Mouse (Mus musculus) G1E (cell line): Measurements from ENCODE around the gene Tmem88. TPM values are rescaled to one million over a fixed set of nuclear protein-coding genes. Genes with fewer than 3 reads are reported as not detected.

Source experiments
- ATAC-seq: 2 replicates; pipeline ENCODE4 v1.8.0; 2016; ENCODE audit warnings: mild to moderate bottlenecking; ENCODE audit not compliant: insufficient number of reproducible peaks, poor library complexity, low FRiP score, severe bottlenecking; ENCODE audit errors: extremely low read depth
- DNase-seq: peaks from one replicate; pipeline ENCODE4 v3.0.0; 2012; ENCODE audit warnings: low spot score
- H3K27me3 ChIP-seq: 2 replicates; pipeline ENCODE4 v1.6.1; 2012; ENCODE audit warnings: mild to moderate bottlenecking, low read length, inconsistent platforms; ENCODE audit not compliant: insufficient read depth
- H3K36me3 ChIP-seq: replicated peaks from 2 replicates; pipeline ENCODE3; 2012; ENCODE audit warnings: mild to moderate bottlenecking, inconsistent platforms
- H3K4me1 ChIP-seq: 2 replicates; pipeline ENCODE4 v1.6.1; 2012; ENCODE audit warnings: low read depth, low read length, inconsistent platforms, mixed read lengths; ENCODE audit not compliant: insufficient read depth
- H3K4me3 ChIP-seq: 2 replicates; pipeline ENCODE4 v1.5.1; 2012; ENCODE audit warnings: low read depth, mild to moderate bottlenecking, inconsistent platforms, low read length, moderate library complexity, mixed read lengths
- H3K9me3 ChIP-seq: replicated peaks from 2 replicates; pipeline ENCODE4 v1.6.1; 2012; ENCODE audit warnings: inconsistent platforms
- CTCF ChIP-seq: IDR thresholded peaks from 2 replicates; pipeline ENCODE4 v1.5.1; 2012; ENCODE audit warnings: low read depth, low read length, inconsistent platforms, mixed read lengths
- GATA1 ChIP-seq: IDR thresholded peaks from 2 replicates; pipeline ENCODE4 v1.6.1; 2012; ENCODE audit warnings: borderline replicate concordance, low read length, inconsistent platforms, mixed read lengths
- GATA2 ChIP-seq: IDR thresholded peaks from 2 replicates; pipeline ENCODE4 v1.6.1; 2012; ENCODE audit warnings: low read depth, low read length, inconsistent platforms, borderline replicate concordance
- POLR2AphosphoS5 ChIP-seq: IDR thresholded peaks from 2 replicates; pipeline ENCODE4 v1.6.1; 2012; ENCODE audit warnings: low read depth, low read length, inconsistent platforms; ENCODE audit not compliant: insufficient replicate concordance
- TAL1 ChIP-seq: conservative IDR thresholded peaks from 2 replicates; pipeline ENCODE4 v1.6.1; 2012; ENCODE audit warnings: low read depth, low read length, inconsistent platforms, mixed read lengths
- polyA plus RNA-seq: library from polyadenylated mRNA; stranded (reverse); fragments of >175 nt; gene quantifications from 2 replicates; pipeline ENCODE4 v1.2.3, GENCODE M21; 2012
- total RNA-seq, 2 experiments: library from RNA; stranded (forward) in 1 of 2; stranded (reverse) in 1 of 2; fragments of 200-1000 nt in 1 of 2; fragments of >200 nt in 1 of 2; fragmentation: Nextera tagmentation in 1 of 2; gene quantifications; 2 replicates each; pipeline ENCODE4 v1.2.3; 2014 to 2017

Tmem88 gene
- total and polyA plus RNA-seq, 3 experiments: 0.93 to 2.6 (median 2.2) TPM

GRCm38 (mm10) chr11:69377766-69378165 is 20.3 kb downstream of the Tmem88 start:
- Histone ChIP-seq H3K9me3 (no peaks in the 10 kb centered on the region), H3K27me3 (no peaks in the 10 kb centered on the region), H3K4me3 (no peak overlapping the region), H3K36me3 (peaks cover 35% of the 10 kb centered on the region), H3K4me1 (peaks cover 23% of the 10 kb centered on the region)
- no peak for ATAC-seq
- TF ChIP-seq GATA1: no peak
- TF ChIP-seq TAL1: no peak
- no peak for TF ChIP-seq POLR2AphosphoS5
- TF ChIP-seq CTCF: no peak
- no peak for TF ChIP-seq GATA2
- no peak for DNase-seq

- peaks cover 44% of the 10 kb centered on the region for H3K4me1 ChIP-seq
- DNase-seq: no peak
- H3K9me3 ChIP-seq: no peaks in the 10 kb centered on the region
- no peaks in the 10 kb centered on the region for H3K27me3 ChIP-seq
- peaks cover 39% of the 10 kb centered on the region for H3K36me3 ChIP-seq
- no peak overlapping the region for H3K4me3 ChIP-seq
- TF ChIP-seq POLR2AphosphoS5 (no peak), GATA1 (no peak), CTCF (no peak), GATA2 (no peak), TAL1 (no peak)
- no peak for ATAC-seq
These were observed 22.4 kb downstream of the Tmem88 start for GRCm38 (mm10) chr11:69375646-69376045.

GRCm38 (mm10) chr11:69373223-69373965 is 24.6 kb downstream of the Tmem88 start:
- Histone ChIP-seq H3K36me3 (peaks cover 30% of the 10 kb centered on the region), H3K9me3 (no peaks in the 10 kb centered on the region), H3K4me1 (peaks cover 48% of the 10 kb centered on the region), H3K4me3 (peak overlapping the region; percentile 69), H3K27me3 (no peaks in the 10 kb centered on the region)
- TF ChIP-seq CTCF (no peak), TAL1 (peak; percentile 36; the same call in 1 of the 2 replicates)
- DNase-seq (peak; percentile 40), ATAC-seq (peak; percentile 47)

GRCm38 (mm10) chr11:69372780-69373170 is 25.3 kb downstream of the Tmem88 start:
- ATAC-seq (no peak), DNase-seq (no peak)
- H3K4me1 ChIP-seq: peaks cover 53% of the 10 kb centered on the region
- peak overlapping the region; percentile 69 for H3K4me3 ChIP-seq
- H3K9me3 ChIP-seq: no peaks in the 10 kb centered on the region
- peak; percentile 39; the same call in 1 of the 2 replicates for TF ChIP-seq CTCF
- TF ChIP-seq POLR2AphosphoS5: no peak
- peaks cover 26% of the 10 kb centered on the region for H3K36me3 ChIP-seq
- no peaks in the 10 kb centered on the region for H3K27me3 ChIP-seq

- peaks cover 21% of the 10 kb centered on the region for H3K36me3 ChIP-seq
- DNase-seq (no peak), ATAC-seq (no peak)
- H3K27me3 ChIP-seq: no peaks in the 10 kb centered on the region
- H3K4me3 ChIP-seq: peak overlapping the region; percentile 66; the same call in 1 of the 2 replicates
- TF ChIP-seq GATA2: no peak
- no peak for TF ChIP-seq POLR2AphosphoS5
- no peak for TF ChIP-seq CTCF
- TF ChIP-seq TAL1: no peak
- TF ChIP-seq GATA1: no peak
- H3K4me1 ChIP-seq: peaks cover 57% of the 10 kb centered on the region
- H3K9me3 ChIP-seq: no peaks in the 10 kb centered on the region
These were observed 25.8 kb downstream of the Tmem88 start for GRCm38 (mm10) chr11:69372056-69372779.

- TF ChIP-seq GATA1 (no peak), POLR2AphosphoS5 (no peak), GATA2 (no peak), TAL1 (no peak), CTCF (no peak)
- peaks cover 15% of the 10 kb centered on the region for H3K36me3 ChIP-seq
- H3K27me3 ChIP-seq: no peaks in the 10 kb centered on the region
- DNase-seq (no peak), ATAC-seq (no peak)
- H3K9me3 ChIP-seq: no peaks in the 10 kb centered on the region
- H3K4me1 ChIP-seq: peaks cover 62% of the 10 kb centered on the region
- H3K4me3 ChIP-seq: peak overlapping the region; percentile 66; the same call in 1 of the 2 replicates
These were observed 26.4 kb downstream of the Tmem88 start for GRCm38 (mm10) chr11:69371601-69372000.

GRCm38 (mm10) chr11:69370817-69371215 is 27.2 kb downstream of the Tmem88 start:
- no peak for ATAC-seq
- DNase-seq: no peak
- Histone ChIP-seq H3K4me1 (peaks cover 68% of the 10 kb centered on the region), H3K4me3 (no peak overlapping the region; the same call in 1 of the 2 replicates), H3K9me3 (no peaks in the 10 kb centered on the region), H3K27me3 (no peaks in the 10 kb centered on the region), H3K36me3 (peaks cover 17% of the 10 kb centered on the region)
- TF ChIP-seq TAL1 (no peak), POLR2AphosphoS5 (no peak), GATA1 (no peak), CTCF (no peak), GATA2 (no peak)
